Mouse (Mus musculus): ENCODE measurements around the gene Ccdc15.

- TF ChIP-seq CTCF (IDR thresholded peaks at IDR 0.05; ENCODE audit: low read depth, low read length) (no peak), POLR2A (IDR thresholded peaks at IDR 0.05; ENCODE audit: extremely low read depth, insufficient read depth, low read length) (no peak)
Observed at GRCm38 (mm10) chr9:37347184-37347987, 846 bp downstream of the Ccdc15 start.

Measured in liver, adult 2 months (tissue).